Mouse (Mus musculus) heart, embryonic 11.5 days (tissue): ENCODE data around the gene Cyb5r1. TPM values are rescaled to one million over a fixed set of nuclear protein-coding genes. Genes with fewer than 3 reads are reported as not detected.

Source experiments
- ATAC-seq: fragments of 200-750 bp; cut with Nextera tagmentation; replicated peaks from 2 replicates; pipeline ENCODE4 v1.8.0; 2017; ENCODE audit warnings: moderate library complexity; ENCODE audit not compliant: insufficient number of reproducible peaks, low FRiP score, low TSS enrichment
- H3K27ac ChIP-seq: fragments of 300-500 bp; sonication (generic); 2 replicates; pipeline ENCODE4 v1.5.1; 2014; ENCODE audit warnings: mild to moderate bottlenecking, low read depth, low read length
- H3K27me3 ChIP-seq: fragments of 300-500 bp; sonication (generic); 2 replicates; pipeline ENCODE4 v1.6.1; 2014; ENCODE audit warnings: mild to moderate bottlenecking, low read length, mixed read lengths; ENCODE audit not compliant: control insufficient read depth, insufficient read depth
- H3K36me3 ChIP-seq: fragments of 300-500 bp; sonication (generic); 2 replicates; pipeline ENCODE4 v1.6.1; 2014; ENCODE audit warnings: mild to moderate bottlenecking, low read length, moderate library complexity, mixed read lengths; ENCODE audit not compliant: control insufficient read depth, insufficient read depth
- H3K4me1 ChIP-seq: fragments of 300-500 bp; sonication (generic); 2 replicates; pipeline ENCODE4 v1.6.1; 2014; ENCODE audit warnings: low read length; ENCODE audit not compliant: control insufficient read depth, insufficient read depth
- H3K4me2 ChIP-seq: fragments of 300-500 bp; sonication (generic); 2 replicates; pipeline ENCODE4 v1.6.1; 2014; ENCODE audit warnings: mild to moderate bottlenecking, moderate library complexity
- H3K4me3 ChIP-seq: fragments of 300-500 bp; sonication (generic); 2 replicates; pipeline ENCODE4 v1.5.1; 2014; ENCODE audit warnings: low read depth, low read length
- H3K9ac ChIP-seq: fragments of 300-500 bp; sonication (generic); 2 replicates; pipeline ENCODE4 v1.6.1; 2014; ENCODE audit warnings: mild to moderate bottlenecking, low read depth, low read length, moderate library complexity
- H3K9me3 ChIP-seq: fragments of 300-500 bp; sonication (generic); replicated peaks from 2 replicates; pipeline ENCODE4 v1.6.1; 2016; ENCODE audit warnings: low read length; ENCODE audit not compliant: control insufficient read depth
- WGBS: fragments of 180-500 bp; shearing (Covaris S2); extraction: QIAGEN DNeasy Blood & Tissue Kit; methylation state at CpG from one replicate; pipeline ENCODE4 v1.1.7; 2014; ENCODE audit not compliant: insufficient replicate concordance; 5-methylcytosine and 5-hydroxymethylcytosine counted together
- polyA plus RNA-seq: library from polyadenylated mRNA; unstranded; fragments of >200 nt; fragmentation: Nextera tagmentation; extraction: Ambion mirVana; gene quantifications from 2 replicates; pipeline ENCODE4 v1.2.1, GENCODE M21; 2014

Gene Cyb5r1
- polyA plus RNA-seq, 1 experiment from 2014 or later = 36.9 TPM

- Histone ChIP-seq H3K4me3 (no peak overlapping the region), H3K36me3 (peaks cover 8% of the 10 kb centered on the region), H3K9ac (no peak overlapping the region), H3K9me3 (no peaks in the 10 kb centered on the region), H3K4me1 (peaks cover 7% of the 10 kb centered on the region; the same call in 1 of the 2 replicates), H3K4me2 (no peak overlapping the region), H3K27me3 (no peaks in the 10 kb centered on the region), H3K27ac (no peak overlapping the region)
- 89% methylated on average over 7 of the region's 7 CpGs for WGBS
- ATAC-seq = no peak
Measured at GRCm38 (mm10) chr1:134458139-134458727, 52.9 kb downstream of the Cyb5r1 start.

GRCm38 (mm10) chr1:134460294-134461284 lies 55.2 kb downstream of the Cyb5r1 start:
- Histone ChIP-seq H3K4me1 (peaks cover 7% of the 10 kb centered on the region; the same call in 1 of the 2 replicates), H3K4me2 (no peak overlapping the region), H3K27ac (no peak overlapping the region), H3K27me3 (no peaks in the 10 kb centered on the region), H3K9me3 (no peaks in the 10 kb centered on the region), H3K4me3 (no peak overlapping the region), H3K36me3 (peaks cover 8% of the 10 kb centered on the region), H3K9ac (no peak overlapping the region)
- ATAC-seq = no peak
- 92% methylated on average over 1 of the region's 1 CpGs for WGBS

Other genes starting within 250 kb of the Cyb5r1 start
- 1.5 and 1.9 TPM in 2 replicates for gene Chil1, start 223.4 kb upstream of the Cyb5r1 start, polyA plus RNA-seq
- gene Mybph, start 212.1 kb upstream of the Cyb5r1 start, polyA plus RNA-seq = 1.0 and 1.2 TPM in 2 replicates
- gene Adora1, start 170.1 kb upstream of the Cyb5r1 start, polyA plus RNA-seq = 4.4 and 6.7 TPM in 2 replicates
- gene Myog, start 115.6 kb upstream of the Cyb5r1 start, polyA plus RNA-seq = 3.7 and 4.2 TPM in 2 replicates
- gene Ppfia4, start 72.6 kb upstream of the Cyb5r1 start, polyA plus RNA-seq = 9.4 and 9.7 TPM in 2 replicates
- gene Tmem183a, start 43.6 kb upstream of the Cyb5r1 start, polyA plus RNA-seq = 75.1 and 78.8 TPM in 2 replicates
- not detected in 2 replicates for gene 4933406M09Rik, start 19.6 kb upstream of the Cyb5r1 start, polyA plus RNA-seq
- gene Adipor1, start 9.8 kb downstream of the Cyb5r1 start, polyA plus RNA-seq = 129 and 130 TPM in 2 replicates
- 15.5 and 22.2 TPM in 2 replicates for gene Klhl12, start 50.0 kb downstream of the Cyb5r1 start, polyA plus RNA-seq
- gene Rabif, start 89.1 kb downstream of the Cyb5r1 start, polyA plus RNA-seq = 35.3 and 37.9 TPM in 2 replicates
- gene Mgat4e, start 144.1 kb downstream of the Cyb5r1 start, polyA plus RNA-seq = not detected in 2 replicates
- gene Kdm5b, start 154.6 kb downstream of the Cyb5r1 start, polyA plus RNA-seq = 34.9 and 35.9 TPM in 2 replicates
- gene Syt2, start 241.1 kb downstream of the Cyb5r1 start, polyA plus RNA-seq = 0.37 and 0.79 TPM in 2 replicates